Mouse (Mus musculus): ENCODE measurements around the gene Ticam1.

DNA sequence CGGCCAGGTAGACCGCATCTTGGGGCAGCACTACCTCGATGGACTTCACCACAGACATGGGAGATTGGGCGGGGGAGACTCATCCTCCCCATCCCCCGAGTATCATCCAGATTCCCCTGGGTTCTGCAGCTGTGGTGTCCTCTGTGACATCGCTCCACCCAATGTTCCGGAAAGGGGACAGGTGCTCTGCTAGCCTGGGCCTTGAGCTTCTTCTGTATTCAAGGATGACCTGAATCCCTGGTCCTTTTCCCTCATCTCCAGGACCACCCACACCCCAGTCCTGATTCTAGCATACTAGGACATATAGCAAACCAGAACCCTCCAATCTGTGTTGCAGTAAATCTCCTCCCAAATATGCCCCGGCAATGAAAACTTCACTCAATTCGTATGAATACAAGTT, 23.6 kb upstream of the Ticam1 start, which contains the start of gene Arrdc5:
- no peak for TF ChIP-seq CTCF (IDR thresholded peaks at IDR 0.05; ENCODE audit: extremely low read depth, insufficient read depth, insufficient read length, insufficient replicate concordance)
- no peak for TF ChIP-seq POLR2A (IDR thresholded peaks at IDR 0.05; ENCODE audit: low read depth, low read length)
